Mouse (Mus musculus) gastrocnemius, postnatal 14 days (tissue): Measurements from ENCODE around the gene Gm9958. TPM values are rescaled to one million over a fixed set of nuclear protein-coding genes. Genes with fewer than 3 reads are reported as not detected.

Source experiments
- DNase-seq: peaks from one replicate; pipeline ENCODE4 v3.0.0; 2021; ENCODE audit warnings: mixed read lengths
- intact Hi-C: fragments of 180-260 bp; cut with DNase I; formaldehyde crosslinking; loops from one replicate; pipeline ENCODE4 v1.15.1; 2025; ENCODE audit warnings: low total_unique reads
- total RNA-seq, 2 experiments: library from RNA; stranded (reverse); gene quantifications; 2 replicates each; pipeline ENCODE4 v1.2.3; 2021

Gene Gm9958
- total RNA-seq, 2 experiments from 2014 or later: 0.74 to 0.89 TPM

GRCm38 (mm10) chr5:90394322-90394721 is 27.3 kb downstream of the Gm9958 start:
- intact Hi-C loops: no loop called here
- DNase-seq: no peak

- DNase-seq: no peak
- intact Hi-C loops: no loop called here
These were observed 29.8 kb downstream of the Gm9958 start for GRCm38 (mm10) chr5:90396817-90397216.

DNA sequence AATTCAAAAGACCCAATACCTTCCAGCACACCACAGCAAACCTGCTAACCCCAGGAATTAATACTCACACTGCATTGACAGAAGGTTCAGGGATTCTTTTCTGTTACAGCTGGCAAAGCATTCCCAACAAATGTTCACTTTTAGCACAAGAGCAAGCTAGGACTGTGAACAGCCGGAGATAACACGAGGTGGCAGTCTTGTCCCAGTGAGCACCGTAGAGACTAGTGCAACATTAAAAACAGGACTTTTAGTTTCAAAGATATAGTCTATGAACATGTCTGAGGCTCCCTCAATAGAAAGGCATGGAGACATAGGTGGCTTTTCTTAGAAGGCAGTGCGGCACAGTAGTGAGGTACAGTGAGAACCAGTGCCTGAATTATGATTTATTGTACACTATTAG is 38.2 kb downstream of the Gm9958 start:
- DNase-seq: no peak
- intact Hi-C loops: no loop called here

DNA sequence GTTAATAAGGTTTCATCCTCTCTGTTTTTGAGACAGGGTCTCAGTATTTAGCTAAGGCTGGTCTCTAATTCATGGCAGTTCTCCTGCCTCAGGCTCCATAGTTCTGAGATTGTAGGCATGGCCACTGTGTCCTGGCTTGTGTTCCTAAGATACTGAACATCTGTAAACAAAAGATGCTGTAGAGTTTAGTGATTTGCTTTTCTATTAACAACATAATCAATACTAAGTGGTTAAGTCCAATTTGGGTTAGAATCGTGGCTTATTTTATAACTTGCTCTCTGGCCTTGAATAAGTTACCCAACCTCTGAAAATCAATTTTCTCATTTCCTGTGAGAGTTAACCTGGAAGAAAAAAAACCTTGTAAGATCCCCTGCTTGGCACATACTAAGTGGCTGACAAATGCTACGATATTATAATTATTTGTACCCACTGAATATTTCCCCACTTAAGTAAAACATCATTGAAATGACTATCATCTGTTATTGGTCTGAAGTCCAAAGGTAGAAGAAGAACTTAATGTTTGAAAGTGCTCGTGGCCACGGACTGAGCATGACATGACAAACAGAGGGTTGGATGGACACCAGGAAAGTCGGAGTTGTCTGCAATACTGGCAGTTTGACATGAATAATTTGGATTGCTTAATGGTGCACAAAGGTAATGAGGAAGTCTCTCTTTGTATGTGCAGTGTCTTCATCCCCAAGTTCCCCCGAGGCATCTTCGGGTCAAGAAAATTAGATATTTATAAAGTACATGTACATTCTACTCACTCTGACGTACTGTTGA is 47.3 kb downstream of the Gm9958 start:
- DNase-seq: no peak
- intact Hi-C loops: no loop called here

DNA sequence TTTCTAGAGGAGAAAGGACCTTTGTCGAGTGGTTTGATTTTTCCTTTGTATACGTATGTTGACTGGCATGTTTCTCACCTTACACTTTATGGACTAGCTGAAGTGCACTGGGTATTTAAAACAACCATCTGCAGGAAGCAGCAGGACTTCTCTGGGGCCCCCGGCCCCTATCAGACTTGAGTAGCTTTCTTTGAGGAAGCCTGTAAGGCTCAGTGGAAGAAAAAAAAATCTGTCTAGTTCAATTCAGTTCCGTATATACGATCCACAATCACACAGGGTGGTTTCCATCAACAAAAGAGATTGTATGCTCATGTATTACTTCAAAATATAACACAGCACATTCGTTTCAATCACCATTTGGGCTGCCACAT is 47.9 kb downstream of the Gm9958 start:
- intact Hi-C loops: no loop called here
- no peak for DNase-seq

Other genes with a start within 250 kb of the Gm9958 start
- gene Cox18, start 143.2 kb upstream of the Gm9958 start, total RNA-seq: 1 to 10 TPM; 7.9 to 8.7 TPM
- gene Ankrd17, start 627 bp upstream of the Gm9958 start, total RNA-seq: 10 to 100 TPM; 45.3 to 45.6 TPM
- gene Alb, start 93.7 kb downstream of the Gm9958 start, total RNA-seq: under 1 TPM; 0.27 to 0.42 TPM
- not detected for gene Afp, start 123.5 kb downstream of the Gm9958 start, total RNA-seq
- not detected for gene Afm, start 151.7 kb downstream of the Gm9958 start, total RNA-seq
- gene 5830473C10Rik, start 193.9 kb downstream of the Gm9958 start, total RNA-seq: not detected